Mouse (Mus musculus) hindbrain, embryonic 14.5 days (tissue): Measurements from ENCODE around the gene Gpr182. TPM values are rescaled to one million over a fixed set of nuclear protein-coding genes. Genes with fewer than 3 reads are reported as not detected.
"Not testable (repeated sequence)": the region's sequence is repeated elsewhere in the genome, so short reads cannot be mapped to it uniquely, and the experiment has no call there.

Experiments used
- ATAC-seq: fragments of 200-750 bp; cut with Nextera tagmentation; 2 replicates; pipeline ENCODE4 v1.8.0; 2017; ENCODE audit warnings: moderate number of reproducible peaks, mild to moderate bottlenecking, moderate TSS enrichment, moderate library complexity; ENCODE audit not compliant: low FRiP score
- DNase-seq: peaks from one replicate; pipeline ENCODE4 v3.0.0-alpha.2; 2015; ENCODE audit warnings: low spot score
- H3K27ac ChIP-seq: fragments of 300-500 bp; sonication (generic); 2 replicates; pipeline ENCODE4 v1.5.1; 2014; ENCODE audit warnings: mild to moderate bottlenecking, moderate library complexity
- H3K27me3 ChIP-seq: fragments of 300-500 bp; sonication (generic); 2 replicates; pipeline ENCODE4 v1.6.1; 2014; ENCODE audit warnings: mild to moderate bottlenecking, low read length, mixed read lengths; ENCODE audit not compliant: control insufficient read depth, insufficient read depth
- H3K36me3 ChIP-seq: fragments of 300-500 bp; sonication (generic); replicated peaks from 2 replicates; pipeline ENCODE4 v1.6.1; 2014; ENCODE audit not compliant: control insufficient read depth, insufficient read depth
- H3K4me1 ChIP-seq: fragments of 300-500 bp; sonication (generic); replicated peaks from 2 replicates; pipeline ENCODE4 v1.6.1; 2014; ENCODE audit warnings: antibody characterized with exemption, low read length, mixed read lengths; ENCODE audit not compliant: control insufficient read depth, insufficient read depth
- H3K4me2 ChIP-seq: fragments of 300-500 bp; sonication (generic); replicated peaks from 2 replicates; pipeline ENCODE4 v1.6.1; 2014; ENCODE audit warnings: mild to moderate bottlenecking, moderate library complexity
- H3K4me3 ChIP-seq: fragments of 300-500 bp; sonication (generic); replicated peaks from 2 replicates; pipeline ENCODE4 v1.5.1; 2014; ENCODE audit warnings: mild to moderate bottlenecking, low read length
- H3K9ac ChIP-seq: fragments of 300-500 bp; sonication (generic); 2 replicates; pipeline ENCODE4 v1.6.1; 2014
- H3K9me3 ChIP-seq: fragments of 300-500 bp; sonication (generic); 2 replicates; pipeline ENCODE4 v1.6.1; 2016; ENCODE audit warnings: low read length; ENCODE audit not compliant: control insufficient read depth
- WGBS: fragments of 180-500 bp; shearing (Covaris S2); extraction: QIAGEN DNeasy Blood & Tissue Kit; methylation state at CpG from one replicate; pipeline ENCODE4 v1.1.7; 2014; 5-methylcytosine and 5-hydroxymethylcytosine counted together
- polyA plus RNA-seq: library from polyadenylated mRNA; unstranded; fragments of >200 nt; fragmentation: Nextera tagmentation; extraction: Ambion mirVana; gene quantifications from 2 replicates; pipeline ENCODE4 v1.2.1, GENCODE M21; 2014

Gene Gpr182
- 0.70 and 0.87 TPM in 2 replicates for polyA plus RNA-seq

- WGBS: 60% methylated on average over 8 of the region's 8 CpGs
- peak within 1 kb of the TSS; percentile 29; the same call in 1 of the 2 replicates for H3K9ac ChIP-seq
- 0 out of 2 replicates have a peak, but pooled peaks cover 8% of the 10 kb centered on the region for H3K4me1 ChIP-seq
- H3K27ac ChIP-seq: no peak within 1 kb of the TSS
- H3K36me3 ChIP-seq: peaks cover 16% of the 10 kb centered on the region
- no peak for DNase-seq
- no peak for ATAC-seq
- H3K27me3 ChIP-seq: no peaks in the 10 kb centered on the region
- no peaks in the 10 kb centered on the region for H3K9me3 ChIP-seq
- peak within 1 kb of the TSS; percentile 41 for H3K4me2 ChIP-seq
- H3K4me3 ChIP-seq: no peak within 1 kb of the TSS
These were observed at the start of gene Gpr182 for GRCm38 (mm10) chr10:127751548-127751947. TSS of gene Gpr182 (minus strand) at chr10:127751732.

GRCm38 (mm10) chr10:127800891-127801290, 49.4 kb upstream of the Gpr182 start, which contains the start of gene Rdh16:
TSS of gene Rdh16 (plus strand) at chr10:127801152.
- no peak within 1 kb of the TSS for H3K4me3 ChIP-seq
- H3K4me1 ChIP-seq: no peaks in the 10 kb centered on the region
- H3K27me3 ChIP-seq: no peaks in the 10 kb centered on the region
- no peaks in the 10 kb centered on the region for H3K36me3 ChIP-seq
- WGBS: 91% methylated on average over 6 of the region's 6 CpGs
- no peaks in the 10 kb centered on the region for H3K9me3 ChIP-seq
- ATAC-seq (no peak), DNase-seq (no peak)
- H3K27ac ChIP-seq: no peak within 1 kb of the TSS
- H3K9ac ChIP-seq: no peak within 1 kb of the TSS
- H3K4me2 ChIP-seq: no peak within 1 kb of the TSS

GRCm38 (mm10) chr10:127799295-127799694, 47.8 kb upstream of the Gpr182 start:
- ATAC-seq: no peak
- no peaks in the 10 kb centered on the region for H3K4me1 ChIP-seq
- H3K36me3 ChIP-seq: no peaks in the 10 kb centered on the region
- no peak overlapping the region for H3K4me2 ChIP-seq
- H3K27me3 ChIP-seq: no peaks in the 10 kb centered on the region
- H3K9ac ChIP-seq: no peak overlapping the region
- no peak overlapping the region for H3K27ac ChIP-seq
- H3K9me3 ChIP-seq: no peaks in the 10 kb centered on the region
- no peak for DNase-seq
- no peak overlapping the region for H3K4me3 ChIP-seq
- WGBS: 76% methylated on average over 1 of the region's 1 CpGs

GRCm38 (mm10) chr10:127785411-127785810, 33.9 kb upstream of the Gpr182 start:
- H3K27me3 ChIP-seq, H3K4me3 ChIP-seq, H3K9ac ChIP-seq, H3K4me1 ChIP-seq, H3K9me3 ChIP-seq, H3K27ac ChIP-seq, DNase-seq, ATAC-seq, H3K4me2 ChIP-seq, H3K36me3 ChIP-seq: not testable (repeated sequence)
- 85% methylated on average over 1 of the region's 1 CpGs for WGBS

- not testable (repeated sequence) for H3K27me3 ChIP-seq, H3K4me2 ChIP-seq, H3K4me3 ChIP-seq, H3K27ac ChIP-seq, H3K4me1 ChIP-seq, ATAC-seq, H3K36me3 ChIP-seq, H3K9me3 ChIP-seq, H3K9ac ChIP-seq, DNase-seq
- 96% methylated on average over 17 of the region's 17 CpGs for WGBS
These were observed 30.8 kb upstream of the Gpr182 start for GRCm38 (mm10) chr10:127782321-127782720.

- DNase-seq: no peak
- no peaks in the 10 kb centered on the region for H3K4me1 ChIP-seq
- whole genome bisulfite sequencing: 87% methylated on average over 2 of the region's 2 CpGs
- no peak within 1 kb of the TSS for H3K9ac ChIP-seq
- no peaks in the 10 kb centered on the region for H3K36me3 ChIP-seq
- no peaks in the 10 kb centered on the region for H3K27me3 ChIP-seq
- H3K27ac ChIP-seq: no peak within 1 kb of the TSS
- H3K4me2 ChIP-seq: no peak within 1 kb of the TSS
- no peaks in the 10 kb centered on the region for H3K9me3 ChIP-seq
- H3K4me3 ChIP-seq: no peak within 1 kb of the TSS
- no peak for ATAC-seq
These were observed 24.5 kb upstream of the Gpr182 start, which contains the start of gene Rdh9 for GRCm38 (mm10) chr10:127776011-127776410. TSS of gene Rdh9 (plus strand) at chr10:127776386.

- 93% methylated on average over 1 of the region's 1 CpGs for WGBS
- no peak overlapping the region for H3K9ac ChIP-seq
- no peak overlapping the region for H3K4me3 ChIP-seq
- no peak for DNase-seq
- no peak overlapping the region for H3K4me2 ChIP-seq
- H3K27me3 ChIP-seq: no peaks in the 10 kb centered on the region
- no peak for ATAC-seq
- H3K36me3 ChIP-seq: no peaks in the 10 kb centered on the region
- H3K9me3 ChIP-seq: no peaks in the 10 kb centered on the region
- no peaks in the 10 kb centered on the region for H3K4me1 ChIP-seq
- H3K27ac ChIP-seq: no peak overlapping the region
These were observed 15.0 kb upstream of the Gpr182 start for GRCm38 (mm10) chr10:127766564-127766963.

- H3K4me2 ChIP-seq: no peak overlapping the region
- WGBS: 66% methylated on average over 12 of the region's 12 CpGs
- no peak for ATAC-seq
These were observed 12.6 kb upstream of the Gpr182 start for GRCm38 (mm10) chr10:127763914-127764680.

GRCm38 (mm10) chr10:127762926-127763325, 11.4 kb upstream of the Gpr182 start:
- H3K9ac ChIP-seq, H3K27ac ChIP-seq, H3K36me3 ChIP-seq, H3K27me3 ChIP-seq, ATAC-seq, H3K9me3 ChIP-seq, H3K4me3 ChIP-seq, H3K4me1 ChIP-seq, H3K4me2 ChIP-seq, DNase-seq: not testable (repeated sequence)
- WGBS: 91% methylated on average over 10 of the region's 10 CpGs

More at GRCm38 (mm10) chr10:127763914-127764680, 12.6 kb upstream of the Gpr182 start:
- no peaks in the 10 kb centered on the region for H3K36me3 ChIP-seq
- no peak for DNase-seq
- no peaks in the 10 kb centered on the region for H3K4me1 ChIP-seq
- no peaks in the 10 kb centered on the region for H3K27me3 ChIP-seq
- no peak overlapping the region for H3K9ac ChIP-seq
- no peak overlapping the region for H3K4me3 ChIP-seq
- H3K27ac ChIP-seq: no peak overlapping the region
- H3K9me3 ChIP-seq: no peaks in the 10 kb centered on the region
